Mouse (Mus musculus) heart, adult 2 months (tissue): ENCODE results near the gene Ptk7.

Experiments
- EP300 ChIP-seq: fragments of 200-500 bp; IDR thresholded peaks from 2 replicates; pipeline ENCODE4 v1.6.1; 2011; ENCODE audit warnings: low read depth, low read length, control low read depth; ENCODE audit not compliant: insufficient read depth
- POLR2A ChIP-seq: fragments of 200-500 bp; IDR thresholded peaks from 2 replicates; pipeline ENCODE4 v1.6.1; 2011; ENCODE audit warnings: mild to moderate bottlenecking, low read depth, low read length, control low read depth; ENCODE audit not compliant: insufficient read depth

DNA sequence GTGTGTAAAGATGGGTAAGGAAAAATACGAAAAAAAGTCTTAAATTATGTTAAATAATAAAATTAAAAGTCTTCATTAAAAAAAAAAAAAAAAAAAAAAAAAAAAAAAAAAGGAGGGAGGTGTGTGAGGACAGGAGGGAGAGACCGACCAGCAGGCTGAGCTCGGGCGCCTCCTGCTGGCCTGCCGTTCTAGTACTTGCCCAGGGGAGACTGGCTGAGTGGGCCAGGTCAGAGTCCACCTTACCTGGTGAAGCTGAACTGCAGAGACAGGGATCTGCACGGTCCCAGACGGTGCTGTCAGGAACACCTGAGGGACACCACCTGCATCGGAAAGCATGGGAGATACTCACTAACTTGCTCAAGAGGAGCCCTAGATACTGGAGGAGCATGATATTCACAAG lies 80.1 kb downstream of the Ptk7 start:
- TF ChIP-seq EP300 (no peak), POLR2A (no peak)
